Mouse (Mus musculus) heart, postnatal 0 days (tissue): ENCODE measurements around the gene Cldn16.

Experiments used
- CTCF ChIP-seq: IDR thresholded peaks from 2 replicates; pipeline ENCODE4 v1.5.1; 2016; ENCODE audit warnings: antibody characterized with exemption, control low read depth, low read depth
- EP300 ChIP-seq: IDR thresholded peaks from 2 replicates; pipeline ENCODE4 v1.6.1; 2016; ENCODE audit warnings: antibody characterized with exemption, low read depth

DNA sequence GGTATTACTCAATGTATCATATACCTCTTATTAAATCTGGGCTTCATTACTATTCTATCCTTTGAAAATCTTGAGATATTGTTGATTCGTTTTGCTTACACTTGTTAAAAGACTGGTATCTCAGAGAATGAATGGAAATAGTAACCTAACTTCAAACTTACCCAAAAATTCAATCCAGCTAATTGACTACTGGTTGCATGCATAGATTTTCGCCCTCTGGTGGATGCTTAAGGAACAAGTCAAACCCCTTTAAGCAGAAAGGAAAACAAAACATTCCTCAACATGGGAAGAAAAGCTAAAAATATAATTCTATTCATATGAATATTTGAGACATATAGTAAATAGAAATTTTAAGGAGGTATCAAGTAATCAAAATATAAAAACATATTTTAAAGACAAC lies 32.8 kb downstream of the Cldn16 start:
- peak; percentile 60 for TF ChIP-seq CTCF
- TF ChIP-seq EP300 = no peak
